Mouse (Mus musculus) layer of hippocampus, adult 18-20 months (tissue): ENCODE measurements at regions not wholly inside any gene's neighbourhood (a gene's known extent, or its start where the extent isn't known, plus 50 kb on each side); places are given as distances from the start of the nearest gene placed in this dataset.

ENCODE experiments used
- DNase-seq, 2 experiments: peaks; one replicate each; pipeline ENCODE4 v3.0.0; 2022; ENCODE audit warnings: low spot score in 2 of 2

DNA sequence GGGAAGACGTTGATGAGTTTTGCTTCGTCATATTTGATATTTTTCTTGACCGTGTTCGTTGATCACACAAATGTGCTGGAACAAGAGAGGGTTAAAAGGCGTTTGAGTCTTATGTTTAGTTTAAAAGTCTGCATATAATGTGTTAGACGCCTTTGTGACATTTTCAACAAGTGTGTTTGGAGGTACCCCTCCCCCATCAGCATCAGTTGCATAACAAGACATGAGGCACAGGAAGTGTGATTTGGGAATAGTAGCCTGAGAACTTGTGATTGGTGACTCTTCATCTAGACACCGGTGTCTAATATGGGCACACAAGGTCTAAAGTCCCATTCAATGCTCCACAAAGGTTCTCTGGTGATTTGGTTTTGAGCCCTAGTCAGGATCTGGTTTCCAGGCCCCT is 76.1 kb upstream of the Arhgap21 start:
- DNase-seq = no peak

DNA sequence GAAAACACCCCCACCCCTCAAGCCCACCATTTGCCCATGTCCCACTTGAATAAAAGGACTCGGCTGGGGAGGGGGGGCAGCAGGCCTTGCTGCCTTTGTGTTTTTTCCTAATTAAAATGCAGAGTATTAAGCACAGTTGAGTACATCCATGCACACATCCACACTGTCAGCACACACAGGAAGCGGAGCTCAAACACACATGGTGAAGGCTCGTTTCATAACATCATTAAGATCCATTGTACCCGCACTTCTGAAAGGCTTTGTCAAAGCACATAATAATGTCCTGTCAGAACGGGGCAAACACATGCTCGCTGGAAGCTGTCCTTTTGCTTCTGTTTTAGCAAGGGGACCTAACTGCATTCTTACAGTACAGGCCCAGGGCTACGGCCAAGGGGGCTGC is 75.3 kb upstream of the Arhgap21 start:
- no peak for DNase-seq

DNA sequence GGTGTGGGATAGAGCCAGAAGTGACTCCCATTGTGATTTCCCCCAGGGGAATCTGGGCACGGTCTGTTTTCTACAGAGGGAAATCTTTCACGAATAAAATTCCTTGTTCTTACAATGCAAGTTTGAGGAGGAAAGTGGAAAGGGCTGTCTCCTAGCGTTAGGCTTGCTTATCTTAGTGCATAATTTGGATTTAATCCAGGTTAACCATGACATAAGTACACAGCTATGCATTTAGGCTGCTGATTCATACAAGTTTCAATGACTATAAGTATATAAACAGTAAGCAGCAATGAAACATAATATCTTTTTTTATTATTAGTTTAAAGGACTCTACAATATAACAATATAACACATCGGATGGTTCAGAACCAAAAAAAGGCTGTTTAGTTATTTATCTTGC is 74.6 kb upstream of the Arhgap21 start:
- DNase-seq = no peak

DNA sequence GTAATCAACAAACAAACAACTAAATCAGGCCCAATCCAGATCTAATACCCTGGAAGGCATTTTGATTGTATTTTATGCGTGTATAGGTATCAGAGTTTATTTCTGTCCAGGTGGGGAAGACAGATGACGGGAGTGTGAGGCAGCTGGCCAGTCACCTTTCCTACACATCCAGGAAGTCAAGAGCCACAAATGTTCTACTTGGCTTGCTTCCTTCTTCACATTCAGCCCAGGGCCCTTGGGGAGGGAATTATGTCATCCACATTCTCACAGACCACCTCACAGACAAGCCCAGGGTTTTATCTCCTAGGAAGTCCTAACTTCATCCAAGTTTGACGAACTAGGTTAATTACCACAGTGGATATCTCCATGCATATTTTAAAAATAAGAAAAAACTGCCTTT is 68.9 kb upstream of the Arhgap21 start:
- DNase-seq = no peak

DNA sequence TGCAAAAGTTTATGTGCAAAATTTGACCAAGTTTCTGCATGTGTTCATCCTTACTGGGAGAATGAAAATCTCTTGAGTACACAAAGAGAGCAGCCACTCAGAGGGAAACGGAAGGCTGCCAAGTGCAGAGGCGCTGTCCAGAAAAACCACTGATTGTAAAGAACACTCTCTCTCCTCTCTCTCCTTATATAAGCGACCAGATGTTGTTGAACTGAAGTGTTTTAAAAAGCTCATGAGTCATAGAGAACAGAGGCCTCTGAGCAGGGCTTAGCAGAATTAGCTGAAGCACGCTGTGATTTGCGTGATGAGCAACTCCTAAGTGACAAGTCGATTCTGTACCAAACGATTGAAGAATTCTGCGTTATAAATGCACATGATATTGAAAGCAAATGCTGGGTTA is 68.5 kb upstream of the Arhgap21 start:
- peak; percentile 57 to 86 for DNase-seq

DNA sequence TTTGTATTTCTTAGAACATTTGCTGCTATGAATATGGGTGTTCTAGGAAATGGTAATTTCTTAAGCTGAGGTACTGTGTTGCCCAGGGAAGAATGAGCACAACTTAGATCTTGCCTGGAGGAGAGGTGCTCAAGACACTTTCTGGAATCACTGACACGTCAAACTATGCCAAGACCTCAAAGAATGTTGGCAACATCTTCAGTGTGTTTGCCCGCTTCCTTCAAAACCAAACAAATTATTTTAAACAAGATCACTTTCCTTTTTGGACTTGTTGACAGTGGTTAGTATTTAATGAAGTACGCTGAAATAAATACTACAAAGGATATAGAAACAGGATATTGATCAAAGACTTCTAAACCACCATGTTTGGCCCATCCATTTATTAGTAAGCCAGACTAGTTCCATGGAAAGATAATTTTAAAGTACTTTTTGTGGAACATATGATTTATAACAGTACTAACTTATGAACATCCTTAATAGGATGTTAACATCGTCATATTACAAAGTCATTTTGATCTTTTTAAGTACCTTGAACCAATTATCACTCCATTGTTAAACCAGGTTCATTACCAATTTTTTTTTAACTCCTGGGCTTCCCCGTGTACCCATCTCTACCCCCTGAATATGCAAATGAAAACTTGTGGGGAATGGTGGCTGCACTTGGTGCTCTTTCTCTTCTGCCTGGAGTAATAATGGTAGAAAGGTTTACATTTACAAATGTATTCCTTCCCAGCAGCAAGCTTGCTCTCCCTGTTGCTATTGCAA is 67.4 kb upstream of the Arhgap21 start:
- no peak for DNase-seq

DNA sequence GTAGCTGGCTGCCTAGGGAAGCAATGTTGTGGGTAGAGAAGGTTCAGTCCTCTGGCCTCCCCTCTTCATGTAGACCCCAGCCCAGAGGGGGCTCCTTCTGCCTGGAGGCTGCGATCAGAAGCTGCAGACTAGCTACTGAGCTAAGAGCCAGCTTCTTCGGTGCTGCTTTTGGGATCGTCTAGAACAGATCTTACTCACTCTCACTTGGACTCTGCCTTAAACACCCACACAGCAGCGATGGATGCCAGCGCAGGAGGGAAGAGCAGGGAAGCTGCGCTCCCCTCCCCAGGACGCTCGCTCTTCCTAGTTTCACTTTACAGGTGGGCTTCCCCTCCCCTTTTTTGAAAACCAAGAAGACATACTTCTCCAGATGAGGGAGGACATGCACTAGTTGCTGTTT is 66.0 kb upstream of the Arhgap21 start:
- DNase-seq = peak in 1 of 2 experiments; percentile 65

DNA sequence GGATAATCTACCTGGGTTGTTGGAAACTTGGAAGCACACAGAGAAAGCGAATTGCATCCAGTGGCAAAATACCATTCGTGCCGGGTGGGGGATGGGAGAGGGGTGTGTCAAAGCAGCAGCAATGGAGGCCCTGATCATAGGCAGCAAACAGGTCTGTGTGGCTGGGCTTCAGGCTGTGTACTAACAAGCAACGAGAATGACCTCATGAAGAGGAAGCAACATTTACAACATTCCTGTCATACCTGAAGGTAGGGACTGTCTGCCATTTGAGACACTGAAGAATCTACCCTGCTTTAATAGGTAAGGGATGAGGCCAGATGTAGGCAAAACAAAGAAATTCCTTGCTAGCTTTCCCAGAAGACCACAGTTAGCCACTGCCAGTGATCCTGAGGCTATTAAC is 62.0 kb upstream of the Arhgap21 start:
- no peak for DNase-seq

DNA sequence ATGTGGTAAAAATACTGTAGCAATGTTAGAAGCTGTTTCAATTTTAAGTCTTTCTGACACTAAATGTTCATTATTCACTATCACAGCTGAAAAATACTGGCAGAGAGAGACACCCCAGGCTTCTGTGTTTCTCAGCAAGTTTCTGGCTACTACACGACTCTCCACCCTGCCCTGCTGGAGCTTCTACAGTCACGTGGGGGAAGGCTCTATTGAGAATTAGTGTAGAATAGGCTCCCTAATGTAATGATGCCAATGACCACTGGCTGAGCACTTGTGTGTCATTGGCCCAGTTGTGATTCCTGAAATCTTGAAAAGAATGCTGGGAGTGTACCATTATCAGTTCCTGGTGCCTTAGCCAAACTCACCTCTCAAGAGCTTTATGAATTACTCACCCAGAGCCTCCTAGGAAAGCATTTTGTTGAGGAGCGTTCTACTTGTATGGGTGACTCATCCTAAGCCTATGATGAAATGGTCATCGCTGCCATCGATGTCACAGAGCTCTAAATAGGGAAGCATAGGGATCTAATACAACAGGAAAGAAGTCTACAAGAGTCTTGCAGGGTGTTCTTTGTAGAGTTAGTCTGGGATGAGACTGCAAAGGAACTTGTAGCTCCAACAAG is 60.8 kb upstream of the Arhgap21 start:
- no peak for DNase-seq

DNA sequence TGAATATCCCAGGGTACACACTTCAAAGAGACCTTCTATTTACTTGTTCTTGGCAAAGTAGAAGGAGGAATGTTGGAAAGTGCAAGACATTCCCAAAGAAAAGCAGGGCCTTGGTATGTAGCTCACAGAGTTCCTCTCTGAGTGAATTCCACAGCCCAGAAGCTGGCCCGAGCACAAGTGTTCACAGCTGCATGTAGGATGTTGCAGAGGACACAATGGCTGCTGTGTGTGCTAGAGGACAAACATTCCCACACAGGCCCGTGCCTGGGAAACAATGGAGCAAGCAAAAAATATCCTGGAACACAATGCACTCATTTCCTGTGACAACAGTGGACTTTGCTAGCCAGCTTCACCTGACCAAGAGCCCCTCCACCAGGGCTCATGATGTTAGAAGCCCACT is 59.9 kb upstream of the Arhgap21 start:
- peak; percentile 30 to 73 for DNase-seq

DNA sequence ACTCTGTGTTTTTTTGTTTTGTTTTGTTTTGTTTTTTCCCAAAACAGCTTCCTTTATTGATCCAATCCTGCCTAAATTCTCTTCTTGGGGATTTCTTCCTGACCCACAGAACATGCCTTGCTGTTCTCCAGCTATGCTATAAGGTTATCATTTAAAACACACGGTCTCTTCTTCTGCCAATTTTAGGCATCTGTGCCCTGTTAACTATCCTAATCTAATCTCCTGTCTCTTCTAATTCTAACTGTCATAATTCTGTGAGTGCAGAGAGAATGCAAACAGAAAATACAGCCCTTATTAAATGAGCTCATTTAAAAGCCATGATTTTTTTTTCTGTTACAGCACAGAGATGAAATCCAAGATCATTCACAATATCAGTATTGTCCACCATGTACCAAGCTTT is 49.9 kb upstream of the Arhgap21 start:
- DNase-seq = no peak
